Mouse (Mus musculus) C2C12 (cell line): Measurements from ENCODE around the gene Arhgap17.

Experiments
- CEBPB ChIP-seq: IDR thresholded peaks from one replicate; pipeline ENCODE4 v1.6.1; 2011; ENCODE audit warnings: low read depth, mild to moderate bottlenecking, control low read depth, moderate library complexity
- CTCF ChIP-seq: IDR thresholded peaks from one replicate; pipeline ENCODE4 v1.5.1; 2011; ENCODE audit not compliant: control insufficient read depth, insufficient read depth, insufficient read length
- FOSL1 ChIP-seq: IDR thresholded peaks from one replicate; pipeline ENCODE4 v1.8.0; 2011; ENCODE audit warnings: mild to moderate bottlenecking, low read length; ENCODE audit not compliant: poor library complexity, insufficient read depth, severe bottlenecking
- MAX ChIP-seq: IDR thresholded peaks from one replicate; pipeline ENCODE4 v1.6.1; 2011; ENCODE audit warnings: mild to moderate bottlenecking, control low read depth
- MYOD1 ChIP-seq: IDR thresholded peaks from one replicate; pipeline ENCODE4 v1.6.1; 2011; ENCODE audit warnings: low read depth; ENCODE audit not compliant: control insufficient read depth, insufficient read length
- MYOG ChIP-seq: IDR thresholded peaks from one replicate; pipeline ENCODE4 v1.6.1; 2011; ENCODE audit not compliant: control insufficient read depth, insufficient read length; ENCODE audit errors: extremely low read depth
- USF1 ChIP-seq: IDR thresholded peaks from one replicate; pipeline ENCODE4 v1.6.1; 2011; ENCODE audit warnings: low read depth, mild to moderate bottlenecking, control low read depth, moderate library complexity

- TF ChIP-seq CTCF (no peak), CEBPB (no peak), MAX (no peak), USF1 (no peak), MYOG (no peak), MYOD1 (no peak), FOSL1 (no peak)
Measured at GRCm38 (mm10) chr7:123291942-123292341, 77.8 kb downstream of the Arhgap17 start.
